Mouse (Mus musculus): ENCODE results near the gene Zfp667. TPM values are rescaled to one million over a fixed set of nuclear protein-coding genes. Genes with fewer than 3 reads are reported as not detected.
"Not testable (repeated sequence)": the region's sequence is repeated elsewhere in the genome, so short reads cannot be mapped to it uniquely, and the experiment has no call there.

Zfp667 gene
- polyA plus RNA-seq, 1 experiment, result 1.2 TPM

GRCm38 (mm10) chr7:6258232-6259220, 27.9 kb upstream of the Zfp667 start:
- Histone ChIP-seq H3K4me3 (replicated peaks; ENCODE audit: control insufficient read depth, low read depth, low read length) (no peak overlapping the region), H3K27ac (ENCODE audit: control insufficient read depth, insufficient read depth, low read depth, low read length, poor library complexity) (no peak overlapping the region), H3K4me1 (ENCODE audit: control insufficient read depth, insufficient read depth, low read length) (no peaks in the 10 kb centered on the region)
- WGBS, result 42% methylated on average over 16 of the region's 16 CpGs
- TF ChIP-seq CTCF (IDR thresholded peaks at IDR 0.05; ENCODE audit: control insufficient read depth, insufficient read depth, low read length), result no peak
- no peak for TF ChIP-seq POLR2A (IDR thresholded peaks at IDR 0.05; ENCODE audit: borderline replicate concordance, control insufficient read depth, low read depth, low read length)

- 60% methylated on average over 2 of the region's 2 CpGs for WGBS
- H3K4me1 ChIP-seq (ENCODE audit: control insufficient read depth, insufficient read depth, low read length); H3K4me3 ChIP-seq (replicated peaks; ENCODE audit: control insufficient read depth, low read depth, low read length); H3K27ac ChIP-seq (ENCODE audit: control insufficient read depth, insufficient read depth, low read depth, low read length, poor library complexity): not testable (repeated sequence)
Measured at GRCm38 (mm10) chr7:6260004-6260403, 26.4 kb upstream of the Zfp667 start.

GRCm38 (mm10) chr7:6262120-6262519, 24.3 kb upstream of the Zfp667 start:
- WGBS, result 74% methylated on average over 3 of the region's 3 CpGs
- no peak overlapping the region for H3K4me3 ChIP-seq (replicated peaks; ENCODE audit: control insufficient read depth, low read depth, low read length)
- H3K27ac ChIP-seq (ENCODE audit: control insufficient read depth, insufficient read depth, low read depth, low read length, poor library complexity), result no peak overlapping the region
- H3K4me1 ChIP-seq (ENCODE audit: control insufficient read depth, insufficient read depth, low read length), result no peaks in the 10 kb centered on the region
- no peak for TF ChIP-seq CTCF (IDR thresholded peaks at IDR 0.05; ENCODE audit: control insufficient read depth, insufficient read depth, low read length)
- no peak for TF ChIP-seq POLR2A (IDR thresholded peaks at IDR 0.05; ENCODE audit: borderline replicate concordance, control insufficient read depth, low read depth, low read length)

GRCm38 (mm10) chr7:6262984-6263383, 23.4 kb upstream of the Zfp667 start:
- 70% methylated on average over 4 of the region's 4 CpGs for WGBS
- Histone ChIP-seq H3K27ac (ENCODE audit: control insufficient read depth, insufficient read depth, low read depth, low read length, poor library complexity) (no peak overlapping the region), H3K4me1 (ENCODE audit: control insufficient read depth, insufficient read depth, low read length) (no peaks in the 10 kb centered on the region), H3K4me3 (replicated peaks; ENCODE audit: control insufficient read depth, low read depth, low read length) (no peak overlapping the region)
- TF ChIP-seq CTCF (IDR thresholded peaks at IDR 0.05; ENCODE audit: control insufficient read depth, insufficient read depth, low read length), result no peak
- no peak for TF ChIP-seq POLR2A (IDR thresholded peaks at IDR 0.05; ENCODE audit: borderline replicate concordance, control insufficient read depth, low read depth, low read length)

GRCm38 (mm10) chr7:6265695-6266094, 20.7 kb upstream of the Zfp667 start:
- Histone ChIP-seq H3K4me1 (ENCODE audit: control insufficient read depth, insufficient read depth, low read length) (no peaks in the 10 kb centered on the region), H3K27ac (ENCODE audit: control insufficient read depth, insufficient read depth, low read depth, low read length, poor library complexity) (no peak overlapping the region), H3K4me3 (replicated peaks; ENCODE audit: control insufficient read depth, low read depth, low read length) (no peak overlapping the region)
- 61% methylated on average over 8 of the region's 8 CpGs for WGBS
- TF ChIP-seq CTCF (IDR thresholded peaks at IDR 0.05; ENCODE audit: control insufficient read depth, insufficient read depth, low read length) (peak; percentile 62), POLR2A (IDR thresholded peaks at IDR 0.05; ENCODE audit: borderline replicate concordance, control insufficient read depth, low read depth, low read length) (no peak)

DNA sequence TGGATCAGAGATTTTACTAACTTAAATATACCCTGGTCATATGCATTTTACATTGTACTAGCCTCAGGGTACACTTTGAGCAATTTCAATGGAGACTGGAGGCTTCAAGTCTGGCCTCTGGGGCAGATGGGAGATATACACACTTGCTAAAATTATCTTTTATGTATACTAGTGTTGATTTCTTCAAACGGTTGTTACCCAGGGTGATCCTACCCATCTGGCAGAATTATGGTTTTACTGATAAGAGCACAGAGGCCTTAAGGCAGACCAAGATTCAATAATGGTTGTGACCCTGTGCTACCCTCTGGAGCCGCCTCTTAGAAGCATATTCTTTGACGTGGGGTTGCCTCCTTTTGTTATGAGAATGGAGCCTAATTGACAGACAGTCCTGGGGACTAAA, 8.5 kb upstream of the Zfp667 start:
- Histone ChIP-seq H3K27ac (ENCODE audit: control insufficient read depth, insufficient read depth, low read depth, low read length, poor library complexity) (no peak overlapping the region), H3K4me1 (ENCODE audit: control insufficient read depth, insufficient read depth, low read length) (no peaks in the 10 kb centered on the region; the same call in 1 of the 2 replicates), H3K4me3 (replicated peaks; ENCODE audit: control insufficient read depth, low read depth, low read length) (no peak overlapping the region)
- WGBS, result 45% methylated on average over 3 of the region's 3 CpGs
- TF ChIP-seq POLR2A (IDR thresholded peaks at IDR 0.05; ENCODE audit: borderline replicate concordance, control insufficient read depth, low read depth, low read length) (no peak), CTCF (IDR thresholded peaks at IDR 0.05; ENCODE audit: control insufficient read depth, insufficient read depth, low read length) (no peak)

- Histone ChIP-seq H3K4me3 (replicated peaks; ENCODE audit: control insufficient read depth, low read depth, low read length) (peak overlapping the region; percentile 63), H3K27ac (ENCODE audit: control insufficient read depth, insufficient read depth, low read depth, low read length, poor library complexity) (no peak overlapping the region), H3K4me1 (ENCODE audit: control insufficient read depth, insufficient read depth, low read length) (no peaks in the 10 kb centered on the region; the same call in 1 of the 2 replicates)
- 0% methylated on average over 1 of the region's 1 CpGs for WGBS
- TF ChIP-seq POLR2A (IDR thresholded peaks at IDR 0.05; ENCODE audit: borderline replicate concordance, control insufficient read depth, low read depth, low read length) (no peak), CTCF (IDR thresholded peaks at IDR 0.05; ENCODE audit: control insufficient read depth, insufficient read depth, low read length) (0 out of 2 replicates have a peak, but pooled peaks have one; percentile 16)
Measured at GRCm38 (mm10) chr7:6282749-6283148, 3.6 kb upstream of the Zfp667 start.

DNA sequence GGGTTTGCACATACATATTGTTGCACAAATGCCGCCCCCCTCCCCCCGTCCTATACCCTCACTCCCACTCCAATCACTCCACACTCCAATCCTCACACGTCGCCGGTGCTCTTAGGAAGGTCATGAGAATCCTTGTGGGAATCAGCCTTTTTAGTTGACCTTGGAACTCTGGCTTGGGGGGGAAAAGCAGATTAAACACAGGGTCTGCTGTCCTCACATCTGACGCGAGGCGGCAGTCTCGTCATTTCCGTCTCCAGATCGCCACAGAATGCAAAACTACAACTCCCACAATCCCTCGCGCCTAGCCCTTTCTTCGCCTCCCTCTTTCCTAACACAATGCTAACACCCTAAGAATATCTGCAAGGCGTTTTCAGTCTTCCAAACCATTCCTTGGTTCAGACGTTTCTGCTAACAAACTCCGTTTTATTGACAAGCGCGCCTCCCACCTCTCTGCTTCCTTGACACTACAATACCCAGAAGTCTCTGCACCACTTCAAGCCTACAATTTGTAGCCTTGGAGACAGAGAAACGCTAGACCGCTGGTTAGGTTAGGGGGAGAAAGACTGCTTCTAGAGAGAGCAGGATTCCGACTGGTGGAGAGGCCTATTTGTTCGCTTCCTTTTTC, 2.8 kb upstream of the Zfp667 start:
- Histone ChIP-seq H3K4me1 (ENCODE audit: control insufficient read depth, insufficient read depth, low read length) (no peaks in the 10 kb centered on the region; the same call in 1 of the 2 replicates), H3K4me3 (replicated peaks; ENCODE audit: control insufficient read depth, low read depth, low read length) (peak overlapping the region; percentile 75), H3K27ac (ENCODE audit: control insufficient read depth, insufficient read depth, low read depth, low read length, poor library complexity) (peak overlapping the region; percentile 46)
- WGBS, result under 1% methylated on average over 23 of the region's 23 CpGs
- TF ChIP-seq POLR2A (IDR thresholded peaks at IDR 0.05; ENCODE audit: borderline replicate concordance, control insufficient read depth, low read depth, low read length) (no peak), CTCF (IDR thresholded peaks at IDR 0.05; ENCODE audit: control insufficient read depth, insufficient read depth, low read length) (peak; percentile 55; the same call in 1 of the 2 replicates)

Data from bone marrow, adult 2 months (tissue).